Mouse (Mus musculus) limb, embryonic 14.5 days (tissue): Measurements from ENCODE around the gene Chrnb2. TPM values are rescaled to one million over a fixed set of nuclear protein-coding genes. Genes with fewer than 3 reads are reported as not detected.
A peak's percentile ranks its signal among the peaks of the same experiment; 100 is the strongest.

Experiments used
- ATAC-seq: fragments of 200-750 bp; cut with Nextera tagmentation; 2 replicates; pipeline ENCODE4 v1.8.0; 2017; ENCODE audit warnings: low read depth, moderate number of reproducible peaks, moderate TSS enrichment; ENCODE audit not compliant: low FRiP score
- DNase-seq: peaks from one replicate; pipeline ENCODE4 v3.0.0-alpha.2; 2015; ENCODE audit warnings: low spot score
- H3K27ac ChIP-seq: fragments of 300-500 bp; sonication (generic); replicated peaks from 2 replicates; pipeline ENCODE4 v1.5.1; 2014; ENCODE audit warnings: low read depth, mild to moderate bottlenecking, low read length, moderate library complexity, mixed read lengths
- H3K27me3 ChIP-seq: fragments of 300-500 bp; sonication (generic); 2 replicates; pipeline ENCODE4 v1.6.1; 2014; ENCODE audit warnings: low read length, mixed read lengths; ENCODE audit not compliant: control insufficient read depth, insufficient read depth
- H3K36me3 ChIP-seq: fragments of 300-500 bp; sonication (generic); 2 replicates; pipeline ENCODE4 v1.6.1; 2014; ENCODE audit warnings: mild to moderate bottlenecking, low read length, moderate library complexity, mixed read lengths; ENCODE audit not compliant: control insufficient read depth, insufficient read depth
- H3K4me1 ChIP-seq: fragments of 300-500 bp; sonication (generic); 2 replicates; pipeline ENCODE4 v1.6.1; 2014; ENCODE audit warnings: antibody characterized with exemption, low read length, mixed read lengths; ENCODE audit not compliant: control insufficient read depth, insufficient read depth
- H3K4me2 ChIP-seq: fragments of 300-500 bp; sonication (generic); replicated peaks from 2 replicates; pipeline ENCODE4 v1.6.1; 2014; ENCODE audit warnings: low read depth, mild to moderate bottlenecking, low read length, moderate library complexity; ENCODE audit not compliant: severe bottlenecking
- H3K4me3 ChIP-seq: fragments of 300-500 bp; sonication (generic); replicated peaks from 2 replicates; pipeline ENCODE4 v1.5.1; 2014; ENCODE audit warnings: low read length
- H3K9ac ChIP-seq: fragments of 300-500 bp; sonication (generic); 2 replicates; pipeline ENCODE4 v1.6.1; 2014; ENCODE audit warnings: mild to moderate bottlenecking, low read depth, low read length, moderate library complexity; ENCODE audit not compliant: severe bottlenecking
- H3K9me3 ChIP-seq: fragments of 300-500 bp; sonication (generic); 2 replicates; pipeline ENCODE4 v1.6.1; 2016; ENCODE audit warnings: low read length; ENCODE audit not compliant: control insufficient read depth
- POLR2A ChIP-seq: fragments of 200-500 bp; IDR thresholded peaks from 2 replicates; pipeline ENCODE4 v1.8.0; 2012; ENCODE audit warnings: inconsistent platforms, mild to moderate bottlenecking, moderate library complexity, borderline replicate concordance; ENCODE audit not compliant: insufficient read depth, insufficient read length; ENCODE audit errors: extremely low read depth
- WGBS: fragments of 180-500 bp; shearing (Covaris S2); extraction: QIAGEN DNeasy Blood & Tissue Kit; methylation state at CpG from one replicate; pipeline ENCODE4 v1.1.7; 2014; 5-methylcytosine and 5-hydroxymethylcytosine counted together
- polyA plus RNA-seq, 2 experiments: library from polyadenylated mRNA; depleted of rRNA in 1 of 2; stranded (reverse) in 1 of 2; unstranded in 1 of 2; fragments of >200 nt; fragmentation: Nextera tagmentation in 1 of 2; extraction: Ambion mirVana in 1 of 2; gene quantifications; 2 replicates each; pipeline versions ENCODE4 v1.2.1 to v1.2.3; 2012 to 2014

The Chrnb2 gene
- polyA plus RNA-seq, 2 experiments: 0.37 to 0.43 TPM

GRCm38 (mm10) chr3:89730350-89731331, 33.8 kb downstream of the Chrnb2 start:
- 0 out of 2 replicates have a peak, but pooled peaks cover 2% of the 10 kb centered on the region for H3K36me3 ChIP-seq
- DNase-seq: peak; percentile 85
- TF ChIP-seq POLR2A: no peak
- peak overlapping the region; percentile 63 for H3K9ac ChIP-seq
- peaks cover 8% of the 10 kb centered on the region for H3K4me1 ChIP-seq
- H3K9me3 ChIP-seq: no peaks in the 10 kb centered on the region
- H3K27me3 ChIP-seq: no peaks in the 10 kb centered on the region
- peak overlapping the region; percentile 63 for H3K27ac ChIP-seq
- ATAC-seq: peak; percentile 85
- 2% methylated on average over 32 of the region's 32 CpGs for WGBS
- H3K4me2 ChIP-seq: peak overlapping the region; percentile 92
- peak overlapping the region; percentile 57 for H3K4me3 ChIP-seq

GRCm38 (mm10) chr3:89728848-89729247, 35.6 kb downstream of the Chrnb2 start:
- Histone ChIP-seq H3K9ac (no peak overlapping the region), H3K4me3 (no peak overlapping the region), H3K4me2 (no peak overlapping the region), H3K36me3 (no peaks in the 10 kb centered on the region), H3K4me1 (peaks cover 8% of the 10 kb centered on the region), H3K9me3 (no peaks in the 10 kb centered on the region), H3K27ac (no peak overlapping the region), H3K27me3 (no peaks in the 10 kb centered on the region)
- ATAC-seq (no peak), DNase-seq (no peak)
- WGBS: 78% methylated on average over 2 of the region's 2 CpGs
- no peak for TF ChIP-seq POLR2A

GRCm38 (mm10) chr3:89727028-89727427, 37.4 kb downstream of the Chrnb2 start:
- H3K4me1 ChIP-seq: peaks cover 8% of the 10 kb centered on the region
- no peaks in the 10 kb centered on the region for H3K9me3 ChIP-seq
- H3K4me3 ChIP-seq: no peak overlapping the region
- H3K9ac ChIP-seq: no peak overlapping the region
- H3K27ac ChIP-seq: no peak overlapping the region
- no peak for ATAC-seq
- no peak for TF ChIP-seq POLR2A
- DNase-seq: peak; percentile 21
- H3K4me2 ChIP-seq: no peak overlapping the region
- no peaks in the 10 kb centered on the region for H3K36me3 ChIP-seq
- no peaks in the 10 kb centered on the region for H3K27me3 ChIP-seq
- 19% methylated on average over 4 of the region's 4 CpGs for WGBS

- ATAC-seq (no peak), DNase-seq (no peak)
- H3K4me1 ChIP-seq: no peaks in the 10 kb centered on the region
- H3K36me3 ChIP-seq: no peaks in the 10 kb centered on the region
- WGBS: 80% methylated on average over 7 of the region's 7 CpGs
- no peak overlapping the region for H3K4me2 ChIP-seq
- no peak overlapping the region for H3K27ac ChIP-seq
- no peak for TF ChIP-seq POLR2A
- no peaks in the 10 kb centered on the region for H3K9me3 ChIP-seq
- H3K4me3 ChIP-seq: no peak overlapping the region
- H3K27me3 ChIP-seq: no peaks in the 10 kb centered on the region
- H3K9ac ChIP-seq: no peak overlapping the region
Observed at GRCm38 (mm10) chr3:89723400-89724084, 40.9 kb downstream of the Chrnb2 start.

GRCm38 (mm10) chr3:89722032-89722431, 42.4 kb downstream of the Chrnb2 start:
- no peak overlapping the region for H3K4me3 ChIP-seq
- no peak overlapping the region for H3K4me2 ChIP-seq
- no peak for TF ChIP-seq POLR2A
- H3K9ac ChIP-seq: no peak overlapping the region
- no peaks in the 10 kb centered on the region for H3K27me3 ChIP-seq
- no peak overlapping the region for H3K27ac ChIP-seq
- H3K36me3 ChIP-seq: no peaks in the 10 kb centered on the region; the same call in 1 of the 2 replicates
- no peaks in the 10 kb centered on the region for H3K4me1 ChIP-seq
- ATAC-seq: no peak
- DNase-seq: no peak
- no peaks in the 10 kb centered on the region for H3K9me3 ChIP-seq
